Mouse (Mus musculus) adrenal gland, postnatal 25 days (tissue): ENCODE data around the gene Rnf187. TPM values are rescaled to one million over a fixed set of nuclear protein-coding genes. Genes with fewer than 3 reads are reported as not detected.
"Not testable (repeated sequence)": the region's sequence is repeated elsewhere in the genome, so short reads cannot be mapped to it uniquely, and the experiment has no call there.

ENCODE experiments used
- DNase-seq: peaks from one replicate; pipeline ENCODE4 v3.0.0; 2021; ENCODE audit warnings: mixed read lengths
- total RNA-seq: library from RNA; stranded (reverse); gene quantifications from 2 replicates; pipeline ENCODE4 v1.2.3, GENCODE M21; 2021

The Rnf187 gene
- total RNA-seq, 1 experiment from 2014 or later: 161 TPM

DNA sequence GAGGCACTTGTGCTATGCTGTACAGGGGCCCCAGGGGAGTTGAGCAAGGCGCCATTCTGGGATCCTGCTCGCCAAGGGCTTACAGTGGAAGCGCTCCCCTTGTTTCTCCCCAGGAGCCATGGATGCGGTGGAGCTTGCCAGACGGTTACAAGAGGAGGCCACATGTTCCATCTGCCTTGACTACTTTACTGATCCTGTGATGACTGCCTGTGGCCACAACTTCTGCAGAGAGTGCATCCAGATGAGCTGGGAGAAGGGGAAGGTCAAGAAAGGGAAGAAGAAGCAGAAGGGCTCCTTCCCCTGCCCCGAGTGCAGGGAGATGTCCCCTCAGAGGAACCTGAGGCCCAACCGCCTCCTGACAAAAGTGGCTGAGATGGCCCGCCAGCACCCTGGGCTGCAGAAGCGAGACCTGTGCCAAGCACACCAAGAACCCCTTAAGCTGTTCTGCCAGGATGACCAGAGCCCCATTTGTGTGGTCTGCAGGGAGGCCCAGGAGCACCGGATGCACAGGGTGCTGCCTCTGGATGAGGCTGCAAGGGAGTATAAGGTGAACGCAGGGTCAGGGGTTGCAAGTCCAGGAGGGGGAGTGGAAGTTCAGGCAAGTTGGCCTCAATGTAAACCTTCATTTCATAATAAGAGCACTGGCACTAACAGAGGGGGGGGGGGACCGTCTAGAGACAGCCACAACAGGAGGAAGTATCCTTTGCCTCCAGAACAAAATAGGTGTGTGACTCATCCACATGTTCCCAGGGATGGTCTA, 26.5 kb upstream of the Rnf187 start:
- DNase-seq: no peak

- DNase-seq: no peak
Observed at GRCm38 (mm10) chr11:58964216-58964615, 25.5 kb upstream of the Rnf187 start.

DNA sequence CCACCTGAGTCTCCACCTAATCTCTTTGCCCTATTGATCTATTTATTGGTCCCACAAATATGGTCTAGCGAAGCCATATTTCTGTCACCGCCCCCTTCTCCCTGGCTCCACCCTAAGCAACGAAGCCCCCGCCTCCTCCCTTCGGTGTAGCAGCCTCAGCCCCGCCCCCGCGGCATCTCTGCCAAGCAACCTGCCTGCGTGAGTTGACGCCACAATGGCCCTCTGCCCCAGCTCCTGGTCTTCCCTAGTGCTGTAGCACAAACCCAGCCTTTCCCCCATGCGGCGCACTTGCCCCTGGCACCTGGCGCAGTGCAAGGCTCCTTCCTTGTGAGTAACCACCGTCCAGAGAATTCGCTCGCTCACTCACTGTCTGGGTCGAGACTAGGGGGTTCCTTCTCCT, 24.8 kb upstream of the Rnf187 start:
- DNase-seq: peak; percentile 51

DNA sequence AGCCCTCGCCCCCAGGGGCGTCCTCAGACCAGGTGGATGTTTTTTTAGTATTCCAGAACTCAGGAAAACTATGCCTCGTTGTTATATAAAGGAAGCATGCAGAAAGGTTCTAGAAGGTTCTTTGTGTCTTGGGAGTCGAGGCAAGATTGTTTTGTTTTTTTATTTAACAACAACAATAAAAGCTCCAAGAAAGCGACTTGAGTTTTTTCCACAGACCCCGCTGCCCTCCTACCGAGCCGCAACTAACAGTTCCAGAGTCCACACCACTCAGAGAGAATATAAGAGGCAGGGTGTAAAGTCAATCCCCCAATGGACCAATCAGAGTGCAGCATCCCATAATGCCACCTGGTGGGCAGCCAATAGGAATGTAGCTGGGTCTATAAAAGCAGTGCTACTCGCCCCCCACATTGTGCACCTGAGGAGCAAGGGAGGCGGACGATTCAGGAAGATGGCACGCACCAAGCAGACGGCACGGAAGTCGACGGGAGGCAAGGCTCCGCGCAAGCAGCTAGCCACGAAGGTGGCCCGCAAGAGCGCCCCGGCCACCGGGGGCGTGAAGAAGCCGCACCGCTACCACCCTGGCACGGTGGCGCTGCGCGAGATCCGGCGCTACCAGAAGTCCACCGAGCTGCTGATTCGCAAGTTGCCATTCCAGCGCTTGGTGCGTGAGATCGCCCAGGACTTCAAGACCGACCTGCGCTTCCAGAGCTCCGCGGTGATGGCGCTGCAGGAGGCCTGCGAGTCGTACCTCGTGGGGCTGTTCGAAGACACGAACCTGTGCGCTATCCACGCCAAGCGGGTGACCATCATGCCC, 22.9 kb upstream of the Rnf187 start:
- no peak for DNase-seq

GRCm38 (mm10) chr11:58959921-58960465, 21.3 kb upstream of the Rnf187 start:
- DNase-seq: peak; percentile 81

GRCm38 (mm10) chr11:58959186-58959825, 20.6 kb upstream of the Rnf187 start:
- DNase-seq: no peak

DNA sequence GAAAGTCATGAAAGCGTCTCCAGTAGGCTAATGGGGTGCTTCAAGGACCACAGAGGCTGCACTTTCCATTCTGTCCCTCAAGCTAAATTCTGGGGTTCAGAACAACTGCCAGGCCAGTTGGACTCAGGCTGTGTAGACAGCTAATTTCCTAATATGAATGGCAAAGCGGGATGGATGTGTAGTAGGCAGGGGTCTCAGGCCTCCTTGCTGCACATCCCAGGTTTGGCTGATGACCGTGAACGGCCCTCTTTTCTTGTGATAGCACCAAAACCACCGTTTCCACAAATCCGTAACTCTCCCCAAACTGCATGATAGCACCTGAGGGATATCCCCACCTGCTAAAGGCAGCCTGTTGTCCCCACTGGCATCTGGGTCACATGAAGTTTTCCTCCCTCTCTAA, 19.8 kb upstream of the Rnf187 start:
- DNase-seq: no peak

DNA sequence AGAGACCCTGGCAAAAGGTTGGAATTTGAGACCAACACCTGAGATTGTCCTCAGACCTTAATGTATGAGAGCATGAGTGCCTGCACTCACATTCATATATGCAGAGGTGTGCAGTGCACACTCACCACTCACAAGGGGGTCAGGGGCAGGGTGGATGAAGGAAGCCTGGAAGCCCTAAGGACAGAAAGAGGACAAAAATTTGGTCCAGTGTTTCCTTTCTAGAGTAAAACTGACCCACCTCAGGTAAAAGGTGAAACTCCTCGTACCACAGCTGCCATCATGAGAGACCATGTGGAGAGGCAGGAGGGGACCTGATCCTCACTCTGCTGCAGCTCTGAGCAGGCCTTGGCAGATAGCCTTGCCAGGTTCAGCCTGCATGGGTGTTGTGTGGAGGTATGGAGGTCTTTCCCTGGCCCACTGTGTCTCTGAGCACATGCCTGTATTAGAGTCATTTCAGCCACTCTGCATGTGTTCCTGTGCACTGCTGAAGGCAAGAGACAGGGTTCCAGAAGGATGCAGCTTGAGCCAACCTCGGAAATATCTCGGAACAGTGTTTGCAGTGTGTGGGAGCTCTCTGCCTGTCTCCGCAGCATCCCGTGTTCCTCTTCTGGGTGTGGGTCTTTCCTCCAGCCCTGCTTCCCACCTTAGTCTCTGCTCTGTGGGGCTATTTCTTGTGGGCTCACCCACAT, 18.7 kb upstream of the Rnf187 start:
- no peak for DNase-seq

GRCm38 (mm10) chr11:58955868-58956257, 17.1 kb upstream of the Rnf187 start:
- DNase-seq: no peak

DNA sequence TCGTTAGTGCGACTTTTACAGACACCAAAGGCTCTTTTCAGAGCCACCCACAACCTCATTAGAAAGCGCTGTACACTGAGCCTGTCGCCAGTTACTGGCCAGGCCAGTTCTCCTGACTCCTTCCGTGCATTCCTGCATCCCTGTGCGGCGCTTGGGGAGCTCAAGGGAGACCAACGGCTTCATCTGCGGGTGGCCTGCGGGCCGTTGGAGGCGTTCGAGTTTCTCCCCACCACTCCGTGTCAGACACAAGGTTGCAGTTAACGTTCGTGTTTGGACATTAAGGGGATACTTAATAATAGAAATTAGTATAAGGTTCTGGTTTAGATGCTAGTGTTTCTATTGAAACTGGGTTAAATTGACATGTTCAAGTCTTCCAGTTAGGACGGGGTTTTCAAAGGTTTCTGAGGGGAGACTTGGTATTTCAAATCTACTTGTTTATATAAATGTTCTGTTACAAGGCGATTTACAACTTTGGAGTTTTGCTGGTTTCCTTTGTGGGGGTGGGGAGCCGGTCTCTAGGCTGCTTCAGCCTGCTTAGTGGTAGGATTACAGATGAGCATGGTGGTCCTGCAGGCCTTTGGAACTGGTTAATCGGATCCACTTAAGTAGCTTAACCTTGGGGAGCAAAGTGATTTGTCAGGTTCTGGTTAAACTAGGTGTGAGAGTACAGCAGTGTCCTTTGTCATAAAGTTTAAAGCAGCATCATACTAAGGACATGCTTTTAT, 16.6 kb upstream of the Rnf187 start:
- DNase-seq: no peak

DNA sequence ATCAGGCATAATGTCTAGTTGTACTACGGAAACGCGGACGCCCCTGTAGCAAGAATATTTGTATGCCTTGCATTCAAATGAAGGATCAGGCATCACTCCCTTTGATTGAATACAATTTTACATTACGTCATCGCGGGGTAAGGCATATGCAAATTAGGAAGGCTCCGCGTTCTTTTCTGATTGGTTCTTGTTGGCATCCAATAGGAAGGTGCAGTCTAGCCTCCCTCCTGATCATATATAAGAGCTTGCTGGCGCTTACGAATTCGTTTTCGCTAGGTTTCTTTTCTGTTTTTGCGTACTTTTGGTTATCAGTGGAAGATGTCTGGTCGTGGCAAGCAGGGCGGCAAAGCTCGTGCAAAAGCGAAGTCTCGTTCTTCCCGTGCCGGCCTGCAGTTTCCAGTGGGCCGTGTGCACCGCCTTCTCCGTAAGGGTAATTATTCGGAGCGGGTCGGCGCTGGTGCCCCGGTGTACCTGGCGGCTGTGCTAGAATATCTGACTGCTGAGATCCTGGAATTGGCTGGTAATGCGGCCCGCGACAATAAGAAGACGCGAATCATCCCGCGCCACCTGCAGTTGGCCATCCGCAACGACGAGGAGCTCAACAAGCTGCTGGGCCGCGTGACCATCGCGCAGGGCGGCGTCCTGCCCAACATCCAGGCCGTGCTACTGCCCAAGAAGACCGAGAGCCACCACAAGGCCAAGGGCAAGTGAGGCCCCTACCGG, 15.9 kb upstream of the Rnf187 start, which contains the start of the genes Hist3h2a and Trim17:
Gene Hist3h2a (plus strand): TSS at position 266 of the 723 bp plus-strand sequence.
Gene Trim17 (plus strand): TSS at position 266 of the 723 bp plus-strand sequence.
- peak; percentile 72 for DNase-seq

DNA sequence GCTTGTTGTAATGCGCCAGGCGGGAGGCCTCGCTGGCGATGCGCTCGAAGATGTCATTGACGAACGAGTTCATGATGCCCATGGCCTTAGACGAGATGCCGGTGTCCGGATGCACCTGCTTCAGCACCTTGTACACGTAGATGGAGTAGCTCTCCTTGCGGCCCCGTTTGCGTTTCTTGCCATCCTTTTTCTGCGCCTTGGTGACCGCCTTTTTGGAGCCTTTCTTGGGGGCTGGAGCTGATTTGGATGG, 15.4 kb upstream of the Rnf187 start:
- DNase-seq: not testable (repeated sequence)

DNA sequence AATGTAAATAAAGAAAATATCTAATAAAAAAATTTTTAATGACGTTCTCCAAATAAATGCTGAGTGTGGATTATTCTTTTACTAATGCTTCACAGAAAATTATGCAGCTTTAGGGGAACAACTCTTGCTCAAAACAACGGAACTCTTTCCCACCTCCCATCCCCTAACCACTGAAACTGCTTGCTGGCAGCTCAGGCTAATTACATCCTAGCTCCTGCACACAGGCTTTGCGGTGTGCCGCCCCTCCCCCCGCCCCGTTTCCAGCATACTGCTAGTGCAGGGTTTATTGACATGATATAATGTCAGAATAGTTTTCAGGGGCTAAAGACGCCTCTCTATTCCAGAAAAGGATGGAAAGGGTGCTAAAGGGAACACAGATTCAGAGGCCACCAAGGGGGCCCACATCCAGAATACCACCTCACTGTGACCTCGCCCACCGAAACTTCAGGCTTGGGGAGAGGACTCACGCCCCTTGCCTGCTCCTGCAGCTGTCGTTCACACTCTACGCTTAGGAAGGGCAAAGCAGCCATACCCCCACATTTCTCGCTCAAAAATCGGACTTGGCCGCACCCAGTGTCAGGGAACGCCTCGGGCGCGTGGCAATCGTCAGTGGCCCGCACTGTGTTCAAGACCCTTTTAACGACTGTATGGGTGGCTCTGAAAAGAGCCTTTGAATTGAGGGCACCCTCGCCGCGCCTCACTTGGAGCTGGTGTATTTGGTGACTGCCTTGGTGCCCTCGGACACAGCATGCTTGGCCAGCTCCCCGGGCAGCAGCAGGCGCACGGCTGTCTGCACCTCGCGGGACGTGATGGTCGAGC, 14.8 kb upstream of the Rnf187 start:
- DNase-seq: no peak

DNA sequence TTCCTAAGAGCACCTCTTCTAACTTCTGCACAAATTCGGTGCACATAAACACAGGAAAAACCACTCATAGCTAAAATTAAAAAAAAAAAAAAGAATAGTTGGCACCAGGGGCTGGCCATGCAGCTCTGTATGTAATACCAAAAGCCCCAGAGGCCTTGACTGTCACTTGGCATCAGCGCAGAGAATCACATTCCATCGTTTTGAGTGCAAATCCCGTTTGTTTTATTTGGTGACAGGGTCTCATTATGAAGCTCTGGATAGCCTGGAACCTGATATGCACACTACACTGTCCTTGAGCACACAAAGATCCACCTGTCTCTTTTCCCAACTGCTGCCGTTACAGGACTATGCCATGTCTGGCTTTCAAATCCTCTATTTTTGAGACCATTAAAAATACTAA, 12.5 kb upstream of the Rnf187 start:
- DNase-seq: no peak

DNA sequence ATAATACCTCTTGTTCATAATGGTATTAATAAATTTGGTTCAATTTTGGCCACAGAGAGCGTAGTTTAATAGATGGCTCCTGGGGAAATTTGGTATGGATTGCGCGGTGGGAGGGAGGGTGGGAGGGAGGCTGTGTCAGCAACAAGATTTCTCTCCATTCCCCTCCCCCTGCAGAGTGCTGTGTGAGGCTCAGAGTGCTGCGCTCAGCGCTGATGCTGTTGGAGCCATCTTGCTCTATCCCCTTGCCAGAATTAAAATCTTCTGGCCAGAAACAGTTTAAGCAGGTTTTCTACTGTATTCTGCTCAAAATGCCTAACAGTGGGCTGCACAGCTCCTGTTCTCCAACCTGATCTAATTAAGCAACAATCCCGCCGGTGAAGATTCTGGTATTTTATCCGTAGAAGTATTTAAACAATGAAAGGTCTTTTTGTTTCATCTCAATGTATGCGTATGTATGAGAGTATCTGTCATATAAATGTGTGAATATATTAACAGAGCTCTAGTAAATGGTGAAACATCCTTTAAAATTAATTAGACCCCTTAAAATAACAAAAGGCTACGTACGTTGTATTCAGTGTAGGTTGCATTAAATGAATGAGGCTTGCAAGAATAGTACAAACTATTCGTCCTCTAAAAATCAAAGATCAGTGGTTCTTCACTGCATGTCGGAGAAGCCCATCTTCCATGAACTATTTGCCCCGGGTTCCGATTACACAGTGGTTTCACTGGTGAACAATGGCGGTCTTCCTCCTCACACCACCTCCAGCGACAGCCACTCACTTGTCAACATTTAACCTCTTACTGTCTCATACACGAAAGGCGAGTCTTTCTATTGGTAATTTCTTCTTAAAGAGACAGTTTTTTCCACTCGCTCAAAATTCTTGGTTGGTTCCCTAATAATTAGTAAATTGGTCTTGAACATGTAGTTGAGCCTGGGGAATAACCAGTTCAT, 11.0 kb upstream of the Rnf187 start:
- no peak for DNase-seq

GRCm38 (mm10) chr11:58948542-58949479, 10.1 kb upstream of the Rnf187 start, which contains the start of gene Hist3h2ba:
Gene Hist3h2ba, plus strand, starts transcription at chr11:58948920.
- DNase-seq: peak; percentile 48

DNA sequence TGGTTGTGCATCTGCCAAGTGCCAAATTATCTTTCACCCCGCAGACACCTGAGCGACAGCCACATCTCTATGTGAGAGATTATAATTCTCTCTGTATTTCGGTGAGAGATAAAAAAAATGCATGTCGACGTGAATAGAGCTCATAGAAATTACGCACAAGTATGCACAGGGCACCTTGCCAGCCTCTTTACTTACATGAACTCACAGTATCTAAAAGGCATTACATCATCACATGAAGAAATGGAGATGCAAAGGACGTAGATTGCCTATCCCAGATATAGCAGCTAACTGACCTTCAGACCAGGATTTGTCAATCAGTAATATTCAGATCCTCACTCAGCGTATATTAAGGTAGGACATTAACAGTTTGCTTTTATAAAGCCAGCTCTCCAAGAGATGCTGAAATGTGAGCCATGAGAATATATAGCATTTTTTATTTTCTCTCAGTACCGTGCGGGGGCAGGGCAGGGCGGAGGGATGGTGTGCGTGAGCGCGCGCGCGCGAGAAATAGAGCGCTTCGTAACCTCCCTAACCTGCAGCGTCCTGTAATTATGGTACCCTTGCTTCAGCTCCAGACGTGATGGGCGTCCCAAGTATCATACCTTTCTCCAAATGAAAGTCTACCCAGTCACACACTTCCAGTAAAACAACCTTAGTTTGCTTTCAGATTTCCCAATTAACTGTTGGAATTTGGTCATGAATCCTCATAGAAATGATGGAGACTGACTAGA, 9.2 kb upstream of the Rnf187 start:
- DNase-seq: no peak
